In genomic region chr6:48420647-48421046, GRCm38 (mm10) we compare ENCODE assay signal across 16 mouse cellular contexts. TPM values are rescaled to one million over a fixed set of nuclear protein-coding genes. Genes with fewer than 3 reads are reported as not detected.
DNase-seq lines count a peak whose midpoint lies in the region; ATAC-seq and TF ChIP-seq lines count a peak whose summit lies in the region.
"Had no signal": no experiment of that assay in that cellular context is flagged by ENCODE, and none has a peak within 500 bp of the region (broad histone marks: within the 10 kb centered on the region; RNA-seq: fewer than 3 reads in every experiment).

No protein-coding gene starts in this region.

- peak; percentile 32; the same call in 1 of the 2 replicates for ATAC-seq in hindbrain, embryonic 16.5 days
- ATAC-seq in hindbrain, embryonic 14.5 days (ENCODE audit: low FRiP score), result no peak
- ATAC-seq in midbrain, embryonic 16.5 days, result 0 out of 2 replicates have a peak, but pooled peaks have one; percentile 44
- ATAC-seq in midbrain, embryonic 11.5 days (ENCODE audit: low FRiP score), result no peak
- ATAC-seq: inflammation-experienced regulatory T-cells, adult 6 months; liver, embryonic 12.5 days had no signal

- TF ChIP-seq POLR2A in cerebellum, adult 2 months (IDR thresholded peaks at IDR 0.05; ENCODE audit: borderline replicate concordance, insufficient read depth, low read length), result no peak

- DNase-seq in cerebellum, adult 2 months, result no peak
- no peak for DNase-seq in cerebellum, adult 9-10 months
- DNase-seq in hindbrain, embryonic 14.5 days (ENCODE audit: low spot score), result no peak
- DNase-seq in midbrain, embryonic 11.5 days (ENCODE audit: low spot score, missing footprints), result no peak
- DNase-seq in right cerebral cortex, postnatal 10 days (ENCODE audit: low spot score in 2 of 2), result no peak
- no peak for DNase-seq in urinary bladder, postnatal 4 days (ENCODE audit: low spot score in 2 of 2)
- DNase-seq: adrenal gland, adult 8-10 months; cerebellum, adult 8-10 months; gastrocnemius, postnatal 14 days had no signal

- peaks cover 26% of the 10 kb centered on the region for H3K4me1 ChIP-seq in cerebellum, adult 2 months (ENCODE audit: control insufficient read depth, insufficient read depth, low read length)
- no peaks in the 10 kb centered on the region for H3K4me1 ChIP-seq in hindbrain, embryonic 16.5 days (ENCODE audit: control insufficient read depth, insufficient read depth, low read depth, low read length)
- H3K4me1 ChIP-seq in hindbrain, embryonic 14.5 days (replicated peaks; ENCODE audit: control insufficient read depth, insufficient read depth, low read length), result no peaks in the 10 kb centered on the region
- H3K4me1 ChIP-seq in midbrain, embryonic 16.5 days (ENCODE audit: control insufficient read depth, insufficient read depth, low read length), result no peaks in the 10 kb centered on the region
- H3K4me1 ChIP-seq in midbrain, embryonic 11.5 days (ENCODE audit: control insufficient read depth, insufficient read depth, low read length), result no peaks in the 10 kb centered on the region
- H3K4me1 ChIP-seq: liver, embryonic 12.5 days; stomach, embryonic 15.5 days had no signal

- no peaks in the 10 kb centered on the region for H3K9me3 ChIP-seq in hindbrain, embryonic 16.5 days (ENCODE audit: control insufficient read depth, low read length)
- H3K9me3 ChIP-seq in hindbrain, embryonic 14.5 days (ENCODE audit: control insufficient read depth, low read length), result no peaks in the 10 kb centered on the region
- no peaks in the 10 kb centered on the region for H3K9me3 ChIP-seq in midbrain, embryonic 16.5 days (replicated peaks; ENCODE audit: control insufficient read depth, low read length, poor library complexity, severe bottlenecking)
- no peaks in the 10 kb centered on the region for H3K9me3 ChIP-seq in midbrain, embryonic 11.5 days (ENCODE audit: control insufficient read depth, low read length)
- H3K9me3 ChIP-seq: heart, embryonic 12.5 days; liver, embryonic 12.5 days; stomach, embryonic 15.5 days had no signal

- 14% methylated on average over 2 of the region's 2 CpGs for WGBS in cerebellum, adult 2 months
- 13% methylated on average over 2 of the region's 2 CpGs for WGBS in hindbrain, embryonic 16.5 days
- 21% methylated on average over 2 of the region's 2 CpGs for WGBS in hindbrain, embryonic 14.5 days
- 7% methylated on average over 2 of the region's 2 CpGs for WGBS in midbrain, embryonic 16.5 days
- WGBS in midbrain, embryonic 11.5 days, result 16% methylated on average over 2 of the region's 2 CpGs

- no peak overlapping the region for H3K9ac ChIP-seq in hindbrain, embryonic 16.5 days (ENCODE audit: low read depth, low read length)
- no peak overlapping the region for H3K9ac ChIP-seq in hindbrain, embryonic 14.5 days
- H3K9ac ChIP-seq in midbrain, embryonic 16.5 days (ENCODE audit: low read depth, low read length), result no peak overlapping the region
- H3K9ac ChIP-seq in midbrain, embryonic 11.5 days (ENCODE audit: low read length), result no peak overlapping the region
- H3K9ac ChIP-seq: heart, embryonic 12.5 days; liver, embryonic 12.5 days; stomach, embryonic 15.5 days had no signal

- no peaks in the 10 kb centered on the region for H3K27me3 ChIP-seq in cerebellum, adult 2 months (ENCODE audit: control insufficient read depth, insufficient read depth, low read length)
- H3K27me3 ChIP-seq in hindbrain, embryonic 16.5 days (replicated peaks; ENCODE audit: control insufficient read depth, insufficient read depth, low read length), result no peaks in the 10 kb centered on the region
- H3K27me3 ChIP-seq in hindbrain, embryonic 14.5 days (ENCODE audit: control insufficient read depth, insufficient read depth, low read length), result no peaks in the 10 kb centered on the region
- no peaks in the 10 kb centered on the region for H3K27me3 ChIP-seq in midbrain, embryonic 16.5 days (ENCODE audit: control insufficient read depth, insufficient read depth, low read depth, low read length)
- no peaks in the 10 kb centered on the region for H3K27me3 ChIP-seq in midbrain, embryonic 11.5 days (ENCODE audit: control insufficient read depth, insufficient read depth, low read length)
- H3K27me3 ChIP-seq: heart, embryonic 12.5 days; liver, embryonic 12.5 days; stomach, embryonic 15.5 days had no signal

- H3K27ac ChIP-seq in cerebellum, adult 2 months (ENCODE audit: insufficient read depth, low read length), result peak overlapping the region; percentile 10
- no peak overlapping the region for H3K27ac ChIP-seq in hindbrain, embryonic 16.5 days (ENCODE audit: low read depth, low read length)
- H3K27ac ChIP-seq in hindbrain, embryonic 14.5 days, result no peak overlapping the region
- H3K27ac ChIP-seq in midbrain, embryonic 16.5 days (ENCODE audit: low read length), result no peak overlapping the region
- H3K27ac ChIP-seq in midbrain, embryonic 11.5 days (ENCODE audit: low read depth, low read length), result no peak overlapping the region
- H3K27ac ChIP-seq: kidney, postnatal 0 days; liver, embryonic 12.5 days; stomach, embryonic 15.5 days had no signal

- TF ChIP-seq CTCF in cerebellum, adult 2 months (IDR thresholded peaks at IDR 0.05; ENCODE audit: borderline replicate concordance, insufficient read depth, low read depth, low read length), result no peak

- peaks cover 15% of the 10 kb centered on the region for H3K36me3 ChIP-seq in hindbrain, embryonic 16.5 days (ENCODE audit: control insufficient read depth, insufficient read depth, low read length)
- H3K36me3 ChIP-seq in hindbrain, embryonic 14.5 days (replicated peaks; ENCODE audit: control insufficient read depth, insufficient read depth), result peaks cover 34% of the 10 kb centered on the region
- H3K36me3 ChIP-seq in midbrain, embryonic 16.5 days (ENCODE audit: control insufficient read depth, insufficient read depth, low read length), result peaks cover 20% of the 10 kb centered on the region
- H3K36me3 ChIP-seq in midbrain, embryonic 11.5 days (ENCODE audit: control insufficient read depth, insufficient read depth, low read length), result peaks cover 8% of the 10 kb centered on the region

- H3K4me2 ChIP-seq in hindbrain, embryonic 16.5 days (ENCODE audit: low read length), result no peak overlapping the region
- H3K4me2 ChIP-seq in hindbrain, embryonic 14.5 days (replicated peaks), result no peak overlapping the region
- H3K4me2 ChIP-seq in midbrain, embryonic 16.5 days (ENCODE audit: low read length), result no peak overlapping the region
- H3K4me2 ChIP-seq in midbrain, embryonic 11.5 days, result no peak overlapping the region
- H3K4me2 ChIP-seq: heart, embryonic 12.5 days; liver, embryonic 12.5 days; stomach, embryonic 15.5 days had no signal

- H3K4me3 ChIP-seq in cerebellum, adult 2 months (replicated peaks; ENCODE audit: insufficient read depth, low read depth, low read length), result no peak overlapping the region
- no peak overlapping the region for H3K4me3 ChIP-seq in hindbrain, embryonic 16.5 days (ENCODE audit: low read length)
- H3K4me3 ChIP-seq in hindbrain, embryonic 14.5 days (replicated peaks; ENCODE audit: low read length), result no peak overlapping the region
- H3K4me3 ChIP-seq in midbrain, embryonic 16.5 days (ENCODE audit: low read depth, low read length), result no peak overlapping the region
- H3K4me3 ChIP-seq in midbrain, embryonic 11.5 days (ENCODE audit: low read depth, low read length), result no peak overlapping the region
- H3K4me3 ChIP-seq: heart, embryonic 12.5 days; liver, embryonic 12.5 days; stomach, embryonic 15.5 days had no signal

RNA-seq across cellular contexts. Expression of gene Zfp467, which starts 25.0 kb away (rescaled TPM):
- 80.4 and 93.2 TPM in 2 replicates for polyA plus RNA-seq in cerebellum, adult 2 months (2012; rRNA removed)
- 26.3 and 27.8 TPM in 2 replicates for polyA plus RNA-seq in hindbrain, embryonic 16.5 days (2015; fragmentation: Nextera tagmentation; extraction: Ambion mirVana)
- 25.8 and 32.4 TPM in 2 replicates for polyA plus RNA-seq in hindbrain, embryonic 14.5 days (2014; fragmentation: Nextera tagmentation; extraction: Ambion mirVana)
- polyA plus RNA-seq in midbrain, embryonic 16.5 days (2015; fragmentation: Nextera tagmentation; extraction: Ambion mirVana), result 30.3 and 32.8 TPM in 2 replicates
- polyA plus RNA-seq in midbrain, embryonic 11.5 days (2014; fragmentation: Nextera tagmentation; extraction: Ambion mirVana), result 12.7 and 14.3 TPM in 2 replicates

RNA-seq across cellular contexts. Expression of gene Krba1, which starts 25.3 kb away (rescaled TPM):
- 50.6 and 55.3 TPM in 2 replicates for polyA plus RNA-seq in cerebellum, adult 2 months (2012; rRNA removed)
- 26.2 and 27.6 TPM in 2 replicates for polyA plus RNA-seq in hindbrain, embryonic 16.5 days (2015; fragmentation: Nextera tagmentation; extraction: Ambion mirVana)
- 24.8 and 24.9 TPM in 2 replicates for polyA plus RNA-seq in hindbrain, embryonic 14.5 days (2014; fragmentation: Nextera tagmentation; extraction: Ambion mirVana)
- polyA plus RNA-seq in midbrain, embryonic 16.5 days (2015; fragmentation: Nextera tagmentation; extraction: Ambion mirVana), result 28.1 and 30.3 TPM in 2 replicates
- 15.2 and 16.6 TPM in 2 replicates for polyA plus RNA-seq in midbrain, embryonic 11.5 days (2014; fragmentation: Nextera tagmentation; extraction: Ambion mirVana)

RNA-seq across cellular contexts. Expression of gene Sspo, which starts 27.4 kb away (rescaled TPM):
- 3.7 and 5.0 TPM in 2 replicates for polyA plus RNA-seq in cerebellum, adult 2 months (2012; rRNA removed)
- polyA plus RNA-seq in hindbrain, embryonic 16.5 days (2015; fragmentation: Nextera tagmentation; extraction: Ambion mirVana), result 0.22 and 0.29 TPM in 2 replicates
- polyA plus RNA-seq in hindbrain, embryonic 14.5 days (2014; fragmentation: Nextera tagmentation; extraction: Ambion mirVana), result 0.20 and 0.35 TPM in 2 replicates
- 0.51 and 0.62 TPM in 2 replicates for polyA plus RNA-seq in midbrain, embryonic 16.5 days (2015; fragmentation: Nextera tagmentation; extraction: Ambion mirVana)
- 0.10 and 0.23 TPM in 2 replicates for polyA plus RNA-seq in midbrain, embryonic 11.5 days (2014; fragmentation: Nextera tagmentation; extraction: Ambion mirVana)

Comparison
In these comparisons a context has a peak if more than half of its experiments do, and no peak if none do; other contexts are left out.
1. ATAC-seq: peak in hindbrain, embryonic 16.5 days (single experiment) and midbrain, embryonic 16.5 days (single experiment); none in hindbrain, embryonic 14.5 days (single experiment) and midbrain, embryonic 11.5 days (single experiment).